Mouse (Mus musculus) c-Kit-negative CD71-positive TER-119-positive erythroid progenitor cells, embryonic 14.5 days (primary cell): ENCODE data around the gene Asic3.
A peak's percentile ranks its signal among the peaks of the same experiment; 100 is the strongest.

Source experiments
- DNase-seq: peaks from one replicate; pipeline ENCODE4 v3.0.0-alpha.2; 2013; ENCODE audit warnings: low read depth, low spot score

Gene Asic3

GRCm38 (mm10) chr5:24413042-24413693, at the start of gene Asic3:
Asic3 (plus strand) TSS chr5:24413392.
- no peak for DNase-seq

- DNase-seq, result no peak
Measured at GRCm38 (mm10) chr5:24363467-24363866, 49.7 kb upstream of the Asic3 start.

- DNase-seq, result no peak
Measured at GRCm38 (mm10) chr5:24364061-24364460, 49.1 kb upstream of the Asic3 start.

GRCm38 (mm10) chr5:24364508-24364907, 48.7 kb upstream of the Asic3 start, which contains the start of gene Nos3:
Nos3 (plus strand) TSS chr5:24364810.
- DNase-seq, result no peak

GRCm38 (mm10) chr5:24364963-24365362, 48.2 kb upstream of the Asic3 start:
- no peak for DNase-seq

GRCm38 (mm10) chr5:24365528-24365927, 47.7 kb upstream of the Asic3 start:
- no peak for DNase-seq

GRCm38 (mm10) chr5:24366426-24366825, 46.8 kb upstream of the Asic3 start:
- no peak for DNase-seq

- DNase-seq, result no peak
Measured at GRCm38 (mm10) chr5:24369767-24370166, 43.4 kb upstream of the Asic3 start.

GRCm38 (mm10) chr5:24373807-24374206, 39.4 kb upstream of the Asic3 start:
- no peak for DNase-seq

- DNase-seq, result no peak
Measured at GRCm38 (mm10) chr5:24374216-24374615, 39.0 kb upstream of the Asic3 start.

GRCm38 (mm10) chr5:24374666-24375328, 38.4 kb upstream of the Asic3 start:
- no peak for DNase-seq

GRCm38 (mm10) chr5:24378700-24379099, 34.5 kb upstream of the Asic3 start:
- no peak for DNase-seq

- no peak for DNase-seq
Measured at GRCm38 (mm10) chr5:24379501-24379900, 33.7 kb upstream of the Asic3 start.

GRCm38 (mm10) chr5:24380499-24380898, 32.7 kb upstream of the Asic3 start:
- no peak for DNase-seq

- no peak for DNase-seq
Measured at GRCm38 (mm10) chr5:24381486-24381885, 31.7 kb upstream of the Asic3 start.

GRCm38 (mm10) chr5:24381988-24382387, 31.2 kb upstream of the Asic3 start:
- no peak for DNase-seq

GRCm38 (mm10) chr5:24383026-24383859, 29.9 kb upstream of the Asic3 start:
- peak; percentile 75 for DNase-seq

GRCm38 (mm10) chr5:24384407-24384806, 28.8 kb upstream of the Asic3 start:
- no peak for DNase-seq

- DNase-seq, result no peak
Measured at GRCm38 (mm10) chr5:24385374-24385773, 27.8 kb upstream of the Asic3 start.

- no peak for DNase-seq
Measured at GRCm38 (mm10) chr5:24385887-24386550, 27.2 kb upstream of the Asic3 start.

GRCm38 (mm10) chr5:24387264-24388241, 25.6 kb upstream of the Asic3 start:
- DNase-seq, result no peak
